Mouse (Mus musculus): Measurements from ENCODE around the gene Fkbp10.

DNA sequence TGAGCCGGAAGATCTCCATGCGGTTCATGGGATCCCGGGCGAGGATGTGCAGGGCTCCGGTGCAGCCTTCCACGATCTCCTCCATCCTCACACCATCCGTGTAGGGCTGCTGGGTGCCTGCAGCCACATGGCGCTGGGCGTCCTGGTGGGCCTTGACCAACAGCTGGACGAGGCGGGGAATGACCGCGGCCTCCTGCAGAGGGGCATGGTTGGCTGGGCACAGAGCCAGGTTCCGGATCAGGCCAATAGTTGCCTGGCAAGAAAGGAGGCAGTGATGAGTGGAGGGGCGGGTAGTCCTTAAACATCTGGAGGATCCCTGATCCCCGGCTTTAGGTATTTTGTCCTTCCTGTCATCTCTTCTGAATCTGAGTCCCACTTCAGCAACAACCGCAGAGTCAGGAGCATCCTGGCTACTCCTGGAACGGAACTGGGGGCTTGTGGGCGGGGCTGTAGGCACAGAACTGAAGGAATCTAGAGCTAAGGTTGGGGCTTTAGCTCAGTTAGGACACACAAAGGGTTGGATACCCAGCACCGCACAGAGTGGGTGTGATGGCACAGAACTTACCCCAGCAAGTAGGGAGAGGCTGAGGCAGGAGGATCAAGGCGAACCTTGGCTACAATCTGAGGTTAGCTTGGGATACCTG is 38.6 kb upstream of the Fkbp10 start:
- TF ChIP-seq CTCF (IDR thresholded peaks at IDR 0.05; ENCODE audit: extremely low read depth, insufficient read length, insufficient replicate concordance, low read depth, low read length) (no peak), POLR2A (IDR thresholded peaks at IDR 0.05; ENCODE audit: low read depth, low read length) (no peak)
